Mouse (Mus musculus) thymus, postnatal 0 days (tissue): ENCODE data around the gene Ppp6r2. TPM values are rescaled to one million over a fixed set of nuclear protein-coding genes. Genes with fewer than 3 reads are reported as not detected.

Experiments used
- DNase-seq: peaks from one replicate; pipeline ENCODE4 v3.0.0-alpha.2; 2015; ENCODE audit warnings: low spot score
- microRNA-seq: library from miRNA; unstranded; fragments of <30 nt; microRNA quantifications from one replicate; pipeline ENCODE4, GENCODE M21; 2016; ENCODE audit warnings: borderline number of aligned reads
- polyA plus RNA-seq: library from polyadenylated mRNA; unstranded; fragments of >200 nt; fragmentation: Nextera tagmentation; extraction: Ambion mirVana; gene quantifications from 2 replicates; pipeline ENCODE4 v1.2.1, GENCODE M21; 2015

Gene Ppp6r2
- polyA plus RNA-seq, 1 experiment from 2014 or later: 38.2 TPM

- DNase-seq: no peak
Observed at GRCm38 (mm10) chr15:89307461-89307860, 96.1 kb downstream of the Ppp6r2 start.

GRCm38 (mm10) chr15:89308406-89309139 is 97.2 kb downstream of the Ppp6r2 start:
- DNase-seq: no peak

- DNase-seq: peak; percentile 88
Observed at GRCm38 (mm10) chr15:89309962-89310498, 98.7 kb downstream of the Ppp6r2 start.

- DNase-seq: no peak
Observed at GRCm38 (mm10) chr15:89313359-89313758, 102.0 kb downstream of the Ppp6r2 start.

GRCm38 (mm10) chr15:89314107-89314506 is 102.8 kb downstream of the Ppp6r2 start:
- DNase-seq: no peak

GRCm38 (mm10) chr15:89314511-89315189 is 103.3 kb downstream of the Ppp6r2 start:
- DNase-seq: no peak

GRCm38 (mm10) chr15:89315190-89315731 is 103.9 kb downstream of the Ppp6r2 start, which contains the start of gene Sbf1:
Gene Sbf1 (minus strand): TSS chr15:89315311.
- DNase-seq: peak; percentile 95

GRCm38 (mm10) chr15:89316146-89316545 is 104.8 kb downstream of the Ppp6r2 start:
- DNase-seq: peak; percentile 32

- no peak for DNase-seq
Observed at GRCm38 (mm10) chr15:89321264-89321663, 109.9 kb downstream of the Ppp6r2 start.

- DNase-seq: no peak
Observed at GRCm38 (mm10) chr15:89322670-89323522, 111.5 kb downstream of the Ppp6r2 start, which contains the start of gene Adm2. Gene Adm2 (plus strand): TSS chr15:89322720.

- no peak for DNase-seq
Observed at GRCm38 (mm10) chr15:89323656-89324055, 112.3 kb downstream of the Ppp6r2 start.

GRCm38 (mm10) chr15:89326441-89326840 is 115.1 kb downstream of the Ppp6r2 start:
- DNase-seq: no peak

GRCm38 (mm10) chr15:89334271-89334670 is 122.9 kb downstream of the Ppp6r2 start, which contains the start of gene Miox:
Gene Miox (plus strand): TSS chr15:89334398.
- no peak for DNase-seq

- DNase-seq: no peak
Observed at GRCm38 (mm10) chr15:89334774-89335537, 123.6 kb downstream of the Ppp6r2 start.

- DNase-seq: no peak
Observed at GRCm38 (mm10) chr15:89336422-89336821, 125.1 kb downstream of the Ppp6r2 start.

Small RNA genes lying within 50 kb of the gene (microRNA-seq; reads per million reads assigned to microRNA genes)
- gene Mir6958: not detected
- gene Mir6959: 2.9 reads per million
- gene Mir7118: not detected

Other genes with a start within 250 kb of the Ppp6r2 start
- 0.08 TPM in 1 of 2 replicates, not detected in the other for gene Mlc1, start 232.5 kb upstream of the Ppp6r2 start, polyA plus RNA-seq
- gene Mov10l1, start 228.6 kb upstream of the Ppp6r2 start, polyA plus RNA-seq: 0.22 TPM in 1 of 2 replicates, not detected in the other
- gene Panx2, start 151.8 kb upstream of the Ppp6r2 start, polyA plus RNA-seq: 0.04 and 0.06 TPM in 2 replicates
- gene Trabd, start 136.4 kb upstream of the Ppp6r2 start, polyA plus RNA-seq: 40.1 and 42.2 TPM in 2 replicates
- gene Selenoo, start 122.5 kb upstream of the Ppp6r2 start, polyA plus RNA-seq: 17.1 and 18.1 TPM in 2 replicates
- 9.8 and 12.5 TPM in 2 replicates for gene Tubgcp6, start 88.4 kb upstream of the Ppp6r2 start, polyA plus RNA-seq
- 16.4 and 17.7 TPM in 2 replicates for gene Hdac10, start 82.9 kb upstream of the Ppp6r2 start, polyA plus RNA-seq
- gene Mapk12, start 70.8 kb upstream of the Ppp6r2 start, polyA plus RNA-seq: 1.2 TPM in 2 replicates
- gene Mapk11, start 61.9 kb upstream of the Ppp6r2 start, polyA plus RNA-seq: 4.9 and 5.6 TPM in 2 replicates
- gene Plxnb2, start 30.8 kb upstream of the Ppp6r2 start, polyA plus RNA-seq: 19.0 and 19.4 TPM in 2 replicates
- gene Dennd6b, start 15.1 kb upstream of the Ppp6r2 start, polyA plus RNA-seq: 13.5 and 14.2 TPM in 2 replicates
- 50.2 and 68.3 TPM in 2 replicates for gene Sbf1, start 103.8 kb downstream of the Ppp6r2 start, polyA plus RNA-seq
- 0.57 and 0.75 TPM in 2 replicates for gene Adm2, start 111.2 kb downstream of the Ppp6r2 start, polyA plus RNA-seq
- gene Miox, start 122.8 kb downstream of the Ppp6r2 start, polyA plus RNA-seq: not detected in 2 replicates
- gene Lmf2, start 144.1 kb downstream of the Ppp6r2 start, polyA plus RNA-seq: 40.5 and 42.9 TPM in 2 replicates
- 175 and 195 TPM in 2 replicates for gene Ncaph2, start 144.2 kb downstream of the Ppp6r2 start, polyA plus RNA-seq
- gene Sco2, start 162.3 kb downstream of the Ppp6r2 start, polyA plus RNA-seq: 9.0 and 9.2 TPM in 2 replicates
- 1.9 and 2.1 TPM in 2 replicates for gene Tymp, start 165.5 kb downstream of the Ppp6r2 start, polyA plus RNA-seq
- 2.9 and 4.5 TPM in 2 replicates for gene Odf3b, start 167.7 kb downstream of the Ppp6r2 start, polyA plus RNA-seq
- gene Klhdc7b, start 173.4 kb downstream of the Ppp6r2 start, polyA plus RNA-seq: not detected in 2 replicates
- gene Syce3, start 198.9 kb downstream of the Ppp6r2 start, polyA plus RNA-seq: not detected in 2 replicates
- 0.46 and 0.96 TPM in 2 replicates for gene Cpt1b, start 214.3 kb downstream of the Ppp6r2 start, polyA plus RNA-seq
- 2.5 and 5.1 TPM in 2 replicates for gene C730034F03Rik, start 218.0 kb downstream of the Ppp6r2 start, polyA plus RNA-seq
- not detected in 2 replicates for gene Gm44502, start 218.1 kb downstream of the Ppp6r2 start, polyA plus RNA-seq
- 62.6 and 70.8 TPM in 2 replicates for gene Chkb, start 218.4 kb downstream of the Ppp6r2 start, polyA plus RNA-seq
- gene Mapk8ip2, start 242.4 kb downstream of the Ppp6r2 start, polyA plus RNA-seq: 0.08 TPM in 1 of 2 replicates, not detected in the other